Mouse (Mus musculus) midbrain, postnatal 0 days (tissue): ENCODE measurements around the gene Cyp2j8. TPM values are rescaled to one million over a fixed set of nuclear protein-coding genes. Genes with fewer than 3 reads are reported as not detected.

ENCODE experiments used
- ATAC-seq: fragments of 200-750 bp; cut with Nextera tagmentation; 2 replicates; pipeline ENCODE4 v1.8.0; 2017; ENCODE audit warnings: moderate number of reproducible peaks, mild to moderate bottlenecking, moderate TSS enrichment, moderate library complexity; ENCODE audit not compliant: low FRiP score
- DNase-seq: peaks from one replicate; pipeline ENCODE4 v3.0.0-alpha.2; 2015; ENCODE audit warnings: low spot score
- H3K27ac ChIP-seq: fragments of 300-500 bp; sonication (generic); 2 replicates; pipeline ENCODE4 v1.5.1; 2014; ENCODE audit warnings: low read depth, mild to moderate bottlenecking, low read length, mixed read lengths
- H3K27me3 ChIP-seq: fragments of 300-500 bp; sonication (generic); 2 replicates; pipeline ENCODE4 v1.6.1; 2014; ENCODE audit warnings: low read length, control low read depth, mixed read lengths; ENCODE audit not compliant: insufficient read depth
- H3K36me3 ChIP-seq: fragments of 300-500 bp; sonication (generic); 2 replicates; pipeline ENCODE4 v1.6.1; 2014; ENCODE audit warnings: low read length, control low read depth, mixed read lengths; ENCODE audit not compliant: insufficient read depth
- H3K4me1 ChIP-seq: fragments of 300-500 bp; sonication (generic); 2 replicates; pipeline ENCODE4 v1.6.1; 2014; ENCODE audit warnings: mild to moderate bottlenecking, control low read depth, antibody characterized with exemption, low read length, mixed read lengths; ENCODE audit not compliant: insufficient read depth
- H3K4me2 ChIP-seq: fragments of 300-500 bp; sonication (generic); 2 replicates; pipeline ENCODE4 v1.6.1; 2014; ENCODE audit warnings: low read depth, mild to moderate bottlenecking, low read length, mixed read lengths; ENCODE audit not compliant: poor library complexity, severe bottlenecking
- H3K4me3 ChIP-seq: fragments of 300-500 bp; sonication (generic); 2 replicates; pipeline ENCODE4 v1.5.1; 2014; ENCODE audit warnings: low read depth, mild to moderate bottlenecking, low read length, moderate library complexity
- H3K9ac ChIP-seq: fragments of 300-500 bp; sonication (generic); replicated peaks from 2 replicates; pipeline ENCODE4 v1.6.1; 2014; ENCODE audit warnings: mild to moderate bottlenecking, low read length, moderate library complexity, mixed read lengths; ENCODE audit not compliant: poor library complexity, severe bottlenecking
- H3K9me3 ChIP-seq: fragments of 300-500 bp; sonication (generic); 2 replicates; pipeline ENCODE4 v1.6.1; 2016; ENCODE audit warnings: low read length, control low read depth
- CTCF ChIP-seq: IDR thresholded peaks from 2 replicates; pipeline ENCODE4 v1.5.1; 2016; ENCODE audit warnings: antibody characterized with exemption, mild to moderate bottlenecking
- WGBS: fragments of 180-500 bp; shearing (Covaris S2); extraction: QIAGEN DNeasy Blood & Tissue Kit; methylation state at CpG from one replicate; pipeline ENCODE4 v1.1.7; 2014; 5-methylcytosine and 5-hydroxymethylcytosine counted together
- polyA plus RNA-seq: library from polyadenylated mRNA; unstranded; fragments of >200 nt; fragmentation: Nextera tagmentation; extraction: Ambion mirVana; gene quantifications from 2 replicates; pipeline ENCODE4 v1.2.1, GENCODE M21; 2015
- total RNA-seq: library from RNA; depleted of rRNA; stranded (reverse); fragments of >200 nt; gene quantifications from 2 replicates; pipeline ENCODE4 v1.2.3, GENCODE M21; 2014; rRNA removed

The Cyp2j8 gene
- total RNA-seq (0.14 TPM in 1 of 2 replicates, not detected in the other), polyA plus RNA-seq (0.14 TPM in 1 of 2 replicates, not detected in the other)

- H3K9ac ChIP-seq: no peak within 1 kb of the TSS
- no peak within 1 kb of the TSS for H3K27ac ChIP-seq
- no peak for ATAC-seq
- H3K9me3 ChIP-seq: no peaks in the 10 kb centered on the region
- 85% methylated on average over 1 of the region's 1 CpGs for WGBS
- DNase-seq: no peak
- H3K36me3 ChIP-seq: no peaks in the 10 kb centered on the region
- no peak for TF ChIP-seq CTCF
- H3K4me2 ChIP-seq: no peak within 1 kb of the TSS
- H3K4me3 ChIP-seq: no peak within 1 kb of the TSS
- H3K4me1 ChIP-seq: no peaks in the 10 kb centered on the region
- H3K27me3 ChIP-seq: no peaks in the 10 kb centered on the region
These were observed at the start of gene Cyp2j8 for GRCm38 (mm10) chr4:96507286-96507685. Gene Cyp2j8 (minus strand): TSS chr4:96507386.

GRCm38 (mm10) chr4:96553133-96553819, 46.1 kb upstream of the Cyp2j8 start, which contains the start of gene Cyp2j6:
Gene Cyp2j6 (minus strand): TSS chr4:96553661.
- peak; percentile 92 for ATAC-seq
- no peaks in the 10 kb centered on the region; the same call in 1 of the 2 replicates for H3K4me1 ChIP-seq
- H3K36me3 ChIP-seq: no peaks in the 10 kb centered on the region
- peak within 1 kb of the TSS; percentile 66 for H3K9ac ChIP-seq
- H3K4me2 ChIP-seq: peak within 1 kb of the TSS; percentile 72
- WGBS: 7% methylated on average over 16 of the region's 16 CpGs
- H3K9me3 ChIP-seq: no peaks in the 10 kb centered on the region
- peak within 1 kb of the TSS; percentile 56 for H3K4me3 ChIP-seq
- peak within 1 kb of the TSS; percentile 57 for H3K27ac ChIP-seq
- TF ChIP-seq CTCF: no peak
- peak; percentile 72 for DNase-seq
- H3K27me3 ChIP-seq: no peaks in the 10 kb centered on the region

DNA sequence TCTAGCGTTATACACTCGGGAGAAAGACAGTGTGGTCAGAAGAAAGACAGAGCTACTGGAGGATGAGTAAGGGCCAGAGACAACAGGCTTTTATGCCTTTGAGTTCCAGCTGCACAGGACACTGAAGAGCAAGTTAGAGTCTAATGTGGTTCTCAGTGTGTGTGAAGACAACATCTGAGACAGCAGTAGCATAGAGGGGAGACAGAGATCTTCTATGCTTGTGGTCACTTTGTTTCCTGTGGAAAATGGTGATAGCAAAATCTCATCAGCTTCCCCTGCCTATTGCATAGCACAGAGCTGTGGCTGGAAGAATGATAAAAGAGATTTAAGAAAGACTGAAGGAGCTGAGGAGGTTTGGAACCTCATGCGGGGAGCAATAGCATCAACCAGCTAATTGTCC, 44.4 kb upstream of the Cyp2j8 start:
- ATAC-seq (no peak), DNase-seq (no peak)
- no peak overlapping the region for H3K4me3 ChIP-seq
- no peaks in the 10 kb centered on the region for H3K36me3 ChIP-seq
- H3K4me2 ChIP-seq: peak overlapping the region; percentile 28; the same call in 1 of the 2 replicates
- no peak for TF ChIP-seq CTCF
- no peaks in the 10 kb centered on the region; the same call in 1 of the 2 replicates for H3K4me1 ChIP-seq
- no peaks in the 10 kb centered on the region for H3K27me3 ChIP-seq
- H3K9me3 ChIP-seq: no peaks in the 10 kb centered on the region
- no peak overlapping the region for H3K27ac ChIP-seq
- 95% methylated on average over 3 of the region's 3 CpGs for WGBS
- no peak overlapping the region for H3K9ac ChIP-seq

- WGBS: 47% methylated on average over 1 of the region's 1 CpGs
These were observed 38.8 kb upstream of the Cyp2j8 start for GRCm38 (mm10) chr4:96545976-96546375.

GRCm38 (mm10) chr4:96525772-96526171, 18.6 kb upstream of the Cyp2j8 start:
- DNase-seq: peak; percentile 19
- no peak for ATAC-seq
- Histone ChIP-seq H3K4me3 (no peak overlapping the region), H3K4me2 (no peak overlapping the region), H3K36me3 (no peaks in the 10 kb centered on the region; the same call in 1 of the 2 replicates), H3K27ac (no peak overlapping the region), H3K9me3 (no peaks in the 10 kb centered on the region), H3K9ac (no peak overlapping the region), H3K4me1 (no peaks in the 10 kb centered on the region), H3K27me3 (no peaks in the 10 kb centered on the region)
- peak; percentile 45 for TF ChIP-seq CTCF
- 25% methylated on average over 1 of the region's 1 CpGs for WGBS

More at GRCm38 (mm10) chr4:96545976-96546375, 38.8 kb upstream of the Cyp2j8 start:
- TF ChIP-seq CTCF: no peak
- H3K4me1 ChIP-seq: no peaks in the 10 kb centered on the region
- ATAC-seq (peak; percentile 44; the same call in 1 of the 2 replicates), DNase-seq (peak; percentile 36)
- H3K9me3 ChIP-seq: no peaks in the 10 kb centered on the region
- no peak overlapping the region for H3K9ac ChIP-seq
- H3K27me3 ChIP-seq: no peaks in the 10 kb centered on the region
- no peak overlapping the region for H3K4me2 ChIP-seq
- no peak overlapping the region for H3K4me3 ChIP-seq
- H3K36me3 ChIP-seq: no peaks in the 10 kb centered on the region
- no peak overlapping the region for H3K27ac ChIP-seq

DNA sequence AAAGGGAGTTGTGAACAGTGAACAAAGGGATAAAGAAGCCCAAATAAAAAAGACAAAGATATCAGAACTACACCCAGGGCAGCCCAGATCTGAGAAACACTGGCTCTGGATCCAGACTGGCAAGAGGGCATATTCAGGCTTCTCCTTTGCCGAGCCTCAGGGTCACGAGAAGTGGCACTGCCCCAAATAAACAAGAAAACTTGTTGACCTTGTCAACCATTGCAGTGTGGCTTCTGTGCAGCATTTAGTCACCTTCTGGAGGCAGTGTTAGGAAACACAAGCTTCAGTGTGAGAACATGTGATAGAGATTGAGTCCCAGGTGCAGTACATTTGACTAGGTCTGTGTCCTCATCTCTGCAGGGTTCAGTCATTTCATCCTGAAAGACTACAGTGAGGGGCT, 15.1 kb upstream of the Cyp2j8 start:
- H3K27ac ChIP-seq: no peak overlapping the region
- no peaks in the 10 kb centered on the region for H3K27me3 ChIP-seq
- no peak overlapping the region for H3K4me2 ChIP-seq
- no peak for ATAC-seq
- TF ChIP-seq CTCF: no peak
- H3K9me3 ChIP-seq: no peaks in the 10 kb centered on the region
- DNase-seq: no peak
- no peak overlapping the region for H3K4me3 ChIP-seq
- no peak overlapping the region for H3K9ac ChIP-seq
- 90% methylated on average over 2 of the region's 2 CpGs for WGBS
- H3K4me1 ChIP-seq: no peaks in the 10 kb centered on the region
- H3K36me3 ChIP-seq: peaks cover 6% of the 10 kb centered on the region; the same call in 1 of the 2 replicates
